Mouse (Mus musculus) B cell, adult 2 months (primary cell): ENCODE measurements around the gene Kdm6b.
A peak's percentile ranks its signal among the peaks of the same experiment; 100 is the strongest.

Source experiments
- DNase-seq, 2 experiments: peaks; one replicate each; pipeline ENCODE4 v3.0.0; 2022

Kdm6b gene

GRCm38 (mm10) chr11:69418481-69419442 lies 5.3 kb upstream of the Kdm6b start:
- peak; percentile 71 to 74 for DNase-seq

- DNase-seq, result peak; percentile 50 to 56
Observed at GRCm38 (mm10) chr11:69417449-69418384, 4.2 kb upstream of the Kdm6b start.

- no peak for DNase-seq
Observed at GRCm38 (mm10) chr11:69416921-69417448, 3.5 kb upstream of the Kdm6b start.

GRCm38 (mm10) chr11:69416509-69416908 lies 3.0 kb upstream of the Kdm6b start:
- DNase-seq, result no peak

- DNase-seq, result no peak
Observed at GRCm38 (mm10) chr11:69415668-69416451, 2.4 kb upstream of the Kdm6b start.

GRCm38 (mm10) chr11:69415327-69415667 lies 1.8 kb upstream of the Kdm6b start:
- DNase-seq, result no peak

GRCm38 (mm10) chr11:69414421-69415326 lies 1.2 kb upstream of the Kdm6b start:
- DNase-seq, result no peak

- no peak for DNase-seq
Observed at GRCm38 (mm10) chr11:69412548-69412947, 927 bp downstream of the Kdm6b start.

- DNase-seq, result peak; percentile 64 to 66
Observed at GRCm38 (mm10) chr11:69411538-69412203, 1.8 kb downstream of the Kdm6b start.

- peak; percentile 86 to 88 for DNase-seq
Observed at GRCm38 (mm10) chr11:69411073-69411535, 2.4 kb downstream of the Kdm6b start.

- peak; percentile 91 to 93 for DNase-seq
Observed at GRCm38 (mm10) chr11:69410310-69411072, 3.0 kb downstream of the Kdm6b start.

GRCm38 (mm10) chr11:69410045-69410309 lies 3.5 kb downstream of the Kdm6b start:
- DNase-seq, result no peak

- peak; percentile 94 to 95 for DNase-seq
Observed at GRCm38 (mm10) chr11:69409378-69410044, 4.0 kb downstream of the Kdm6b start.

- DNase-seq, result peak; percentile 77 to 78
Observed at GRCm38 (mm10) chr11:69408541-69409377, 4.7 kb downstream of the Kdm6b start.

- no peak for DNase-seq
Observed at GRCm38 (mm10) chr11:69407724-69408004, 5.8 kb downstream of the Kdm6b start.

- DNase-seq, result no peak
Observed at GRCm38 (mm10) chr11:69406867-69407723, 6.4 kb downstream of the Kdm6b start.

- no peak for DNase-seq
Observed at GRCm38 (mm10) chr11:69406282-69406681, 7.2 kb downstream of the Kdm6b start.
